Mouse (Mus musculus) mesoderm, embryonic 11.5 days (tissue): Measurements from ENCODE around the gene B9d1.

ENCODE experiments used
- DNase-seq: peaks from one replicate; pipeline ENCODE4 v3.0.0-alpha.2; 2012; ENCODE audit warnings: low read depth, low spot score

The B9d1 gene

GRCm38 (mm10) chr11:61489085-61489484 lies 15.9 kb upstream of the B9d1 start:
- DNase-seq, result no peak

DNA sequence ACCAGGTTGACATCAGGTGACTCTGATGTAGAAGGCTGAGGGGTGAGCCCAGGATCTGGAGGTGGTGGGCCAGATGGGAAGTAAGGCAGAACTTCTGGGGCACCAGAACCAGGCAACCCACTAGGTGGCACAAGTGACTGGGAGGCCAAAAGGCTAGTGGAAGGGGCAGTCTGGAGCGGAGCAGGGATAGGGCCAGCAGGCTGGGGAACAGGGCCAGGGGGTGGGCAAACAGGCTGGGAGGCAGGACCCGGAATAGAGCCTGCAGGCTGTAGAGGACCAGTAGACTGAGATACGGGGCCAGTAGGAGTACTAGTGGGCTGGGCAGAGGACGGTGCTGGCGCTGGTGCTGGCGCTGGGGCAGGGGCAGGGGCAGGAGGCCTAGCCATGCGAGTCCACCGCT lies 15.1 kb upstream of the B9d1 start:
- no peak for DNase-seq

DNA sequence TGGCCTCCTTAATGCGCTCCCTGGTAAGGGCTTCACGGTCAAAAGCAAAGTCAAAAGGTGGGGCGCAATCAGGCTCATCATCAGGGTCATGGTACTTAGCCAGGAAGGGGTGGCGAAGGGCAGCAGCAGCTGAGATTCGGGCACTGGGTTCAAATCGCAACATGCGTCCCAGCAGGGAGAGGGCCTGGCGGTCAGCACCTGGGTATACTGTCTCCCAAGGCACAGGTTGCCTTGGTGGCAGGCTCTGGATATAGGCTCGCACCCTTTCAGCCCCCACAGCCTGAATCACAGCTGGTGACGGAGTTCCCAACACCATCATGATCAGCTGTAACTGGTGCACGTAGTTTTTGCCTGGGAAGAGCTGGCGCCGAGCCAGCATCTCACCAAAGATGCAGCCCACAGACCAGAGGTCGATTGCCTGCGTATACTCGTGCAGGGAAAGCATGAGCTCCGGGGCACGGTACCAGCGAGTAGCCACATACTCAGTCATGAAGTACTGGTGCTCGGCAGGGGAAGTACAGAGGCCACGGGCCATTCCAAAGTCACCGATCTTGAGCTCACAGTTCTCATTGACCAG lies 13.9 kb upstream of the B9d1 start:
- no peak for DNase-seq

GRCm38 (mm10) chr11:61492749-61493401 lies 12.1 kb upstream of the B9d1 start:
- no peak for DNase-seq

GRCm38 (mm10) chr11:61493525-61494128 lies 11.3 kb upstream of the B9d1 start:
- DNase-seq, result no peak

DNA sequence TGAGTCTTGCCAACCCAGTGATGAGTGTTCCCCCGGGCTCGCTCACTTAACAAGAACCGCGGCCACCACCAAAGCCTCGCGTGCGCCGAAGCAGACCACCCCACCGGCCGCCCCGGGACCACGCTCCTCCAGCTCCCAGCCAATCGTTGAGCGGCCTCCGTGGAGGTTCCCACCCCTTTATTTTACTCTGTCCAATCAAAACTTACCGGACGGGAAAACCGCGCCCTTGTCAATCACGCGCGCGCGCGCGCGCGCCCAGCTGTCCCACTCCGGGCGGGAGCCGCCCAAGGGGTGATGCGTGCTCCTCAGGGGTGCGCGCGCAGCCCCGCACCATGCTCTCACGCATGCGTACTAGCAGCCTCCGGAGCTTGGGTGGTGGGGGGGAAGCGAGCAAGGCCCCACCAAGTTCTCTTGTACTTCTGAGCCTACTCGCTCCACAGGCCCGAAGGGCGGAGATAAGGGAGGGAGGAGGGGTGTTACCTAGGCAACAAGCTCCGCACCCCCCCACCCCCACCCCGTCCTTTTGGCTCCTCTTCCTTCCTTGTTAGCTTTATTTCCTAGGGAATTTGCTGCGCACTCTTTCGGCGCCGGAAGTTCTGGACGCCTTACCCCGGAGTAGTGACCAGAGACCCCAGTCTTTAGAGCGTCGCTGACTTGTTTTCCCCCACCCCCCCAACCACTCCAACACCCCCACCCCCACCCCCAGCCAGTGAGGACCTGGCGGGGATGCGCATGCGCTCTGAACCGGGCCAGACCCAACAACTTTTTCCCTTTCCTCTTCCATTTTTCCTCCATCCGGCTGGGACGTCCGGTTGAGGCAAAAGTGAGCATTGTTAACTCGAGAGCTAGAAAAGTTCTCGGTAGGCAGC lies 10.6 kb upstream of the B9d1 start, which contains the start of gene Mapk7:
Mapk7 (minus strand) TSS at position 278 of the 869 bp plus-strand sequence.
- DNase-seq, result peak; percentile 100

DNA sequence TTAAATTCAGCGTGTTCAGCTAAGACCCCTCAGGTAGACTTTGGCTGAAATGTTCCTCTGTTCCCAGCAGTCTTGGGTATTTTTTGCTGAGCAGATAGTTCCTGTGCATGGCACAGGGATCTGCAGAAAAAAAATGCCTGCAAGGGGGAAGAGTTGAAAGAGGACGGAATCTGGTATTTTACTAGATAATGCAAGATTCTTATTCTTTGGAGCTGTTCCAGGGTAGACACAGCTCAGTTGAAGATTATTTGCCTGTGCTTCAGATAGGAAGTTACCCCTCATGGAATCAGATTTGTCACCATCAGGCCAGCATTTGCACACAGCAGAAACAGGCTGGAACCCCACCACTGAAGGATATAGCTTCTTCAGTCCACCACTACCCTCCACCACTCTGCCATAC lies 9.4 kb upstream of the B9d1 start:
- no peak for DNase-seq

DNA sequence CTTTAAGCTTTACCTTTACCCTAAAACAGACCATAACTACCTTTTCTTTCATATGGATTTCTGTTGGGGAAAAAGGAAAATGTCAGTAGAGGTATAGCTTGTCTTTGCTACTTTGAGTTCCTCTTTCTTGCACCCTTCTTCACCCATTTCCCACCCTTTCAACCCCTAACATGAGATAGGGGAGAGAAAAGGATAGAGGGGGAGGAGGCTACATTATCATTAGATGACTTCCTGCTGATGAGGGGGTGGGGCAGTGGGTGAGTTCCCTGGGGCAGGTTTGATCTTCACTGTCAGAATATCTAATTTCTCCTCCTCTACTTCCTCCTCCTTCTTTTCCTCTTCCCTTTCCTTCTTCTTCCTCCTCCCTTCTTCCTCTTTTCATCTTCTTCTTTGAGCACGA lies 7.5 kb upstream of the B9d1 start:
- no peak for DNase-seq

- DNase-seq, result no peak
Measured at GRCm38 (mm10) chr11:61498736-61499504, 6.0 kb upstream of the B9d1 start.

GRCm38 (mm10) chr11:61503933-61504332 lies 1.0 kb upstream of the B9d1 start:
- DNase-seq, result no peak

DNA sequence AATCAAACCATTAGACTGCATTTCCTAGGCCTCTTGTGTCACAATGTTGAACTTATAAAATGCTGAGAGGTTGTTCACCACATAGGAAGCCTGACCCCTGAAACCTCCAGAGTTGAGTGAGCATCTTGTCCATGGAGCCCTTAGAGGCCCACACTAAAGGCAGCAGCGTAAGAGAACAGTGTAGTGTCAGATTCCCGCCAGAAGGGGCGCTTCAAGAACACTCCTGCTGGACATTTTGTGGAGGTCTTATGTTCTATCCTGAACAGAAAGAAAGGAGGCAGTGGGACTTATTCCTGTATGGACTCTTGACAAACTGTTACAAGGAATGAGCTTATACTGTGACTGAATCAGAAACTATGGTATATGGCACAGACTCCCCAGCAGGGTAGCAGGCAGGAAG lies 10.0 kb downstream of the B9d1 start:
- peak; percentile 62 for DNase-seq

DNA sequence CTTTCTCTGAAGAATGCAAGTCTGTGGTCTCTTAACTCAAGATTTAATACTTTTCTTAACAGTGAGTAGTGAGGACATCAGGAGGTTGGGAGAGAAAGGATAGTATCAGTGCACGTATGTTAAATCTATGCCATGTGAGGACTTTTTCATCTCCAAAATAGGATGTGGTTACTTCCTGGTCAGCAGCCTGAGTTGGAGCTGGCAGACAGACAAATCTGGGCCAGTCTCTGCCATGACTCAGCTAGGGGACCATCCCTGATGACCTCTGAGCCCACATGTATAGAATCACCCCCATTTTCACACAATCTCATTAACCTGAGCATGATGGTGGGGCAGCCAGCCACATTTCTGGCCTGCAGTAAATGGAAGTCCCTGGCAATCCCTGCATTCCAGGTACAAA lies 13.0 kb downstream of the B9d1 start:
- DNase-seq, result no peak

DNA sequence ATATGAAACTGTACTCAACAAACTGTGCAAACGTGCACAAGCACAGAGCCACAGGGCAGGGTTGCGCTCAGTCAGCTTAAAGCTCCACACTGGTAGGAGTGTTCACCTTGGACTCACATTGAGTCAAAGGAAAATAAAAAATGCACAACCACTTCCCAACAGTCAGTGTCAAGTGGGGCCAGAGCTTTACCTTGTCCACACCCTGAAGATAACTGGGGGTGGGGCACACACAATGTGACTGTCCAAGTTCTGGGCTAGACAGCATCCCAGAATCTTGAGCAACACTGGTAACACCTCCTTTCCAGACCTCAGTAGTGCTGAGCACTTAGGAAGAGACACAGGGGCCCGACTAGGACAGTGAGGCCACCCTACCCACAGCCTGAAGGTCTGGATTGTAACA lies 13.9 kb downstream of the B9d1 start:
- no peak for DNase-seq

DNA sequence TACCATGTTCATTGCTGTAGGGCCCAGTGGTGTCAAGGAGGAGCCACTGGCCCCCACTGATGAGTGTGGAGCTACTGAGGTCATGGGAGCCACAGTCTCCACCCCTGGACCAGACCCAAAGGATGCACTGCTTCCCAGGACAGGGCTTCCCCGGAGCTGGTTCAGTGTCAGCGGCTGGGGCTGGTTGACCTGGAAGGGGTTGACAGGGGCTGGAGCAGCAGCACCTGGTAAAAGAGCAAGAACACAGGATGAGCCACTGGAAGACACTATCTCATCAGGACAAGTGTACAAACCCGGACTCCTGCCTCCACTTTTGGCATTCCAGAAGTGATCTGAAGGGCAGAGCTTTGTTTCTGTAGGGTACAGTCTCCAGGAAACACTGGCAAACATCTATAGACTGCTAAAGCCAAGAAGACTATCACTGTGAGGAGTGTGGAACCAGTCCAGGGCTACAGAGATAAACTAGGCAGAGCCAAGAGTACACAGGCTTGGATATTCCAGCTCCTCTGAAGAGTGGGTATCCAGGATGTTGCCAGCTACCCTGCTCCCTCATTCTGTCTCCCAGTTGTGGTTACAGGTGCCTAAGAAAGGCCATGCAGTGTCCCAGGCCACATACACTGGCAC lies 14.7 kb downstream of the B9d1 start:
- no peak for DNase-seq

- no peak for DNase-seq
Measured at GRCm38 (mm10) chr11:61526872-61527271, 21.9 kb downstream of the B9d1 start.

DNA sequence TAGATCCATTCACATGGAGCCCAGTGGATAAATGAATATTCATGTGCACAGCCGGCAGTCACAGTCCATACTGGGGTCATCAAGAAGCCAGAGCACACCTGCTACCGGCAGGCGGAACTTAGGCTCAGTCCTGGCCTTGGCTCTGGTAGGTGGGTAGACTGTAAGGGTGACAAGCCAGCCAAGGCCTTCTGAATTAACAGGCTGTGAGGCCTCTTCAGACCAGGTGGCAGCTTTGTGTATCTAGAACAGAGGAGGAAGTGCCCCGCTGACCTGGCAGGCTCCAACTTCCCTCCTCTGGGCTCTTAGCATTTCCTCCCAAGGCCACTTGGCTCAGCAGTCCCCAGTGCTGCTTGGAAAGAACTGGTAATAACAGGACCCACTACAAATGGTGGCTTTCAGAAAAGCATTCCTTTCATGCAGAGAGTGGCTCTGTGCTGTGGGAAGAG lies 24.3 kb downstream of the B9d1 start:
- peak; percentile 12 for DNase-seq

DNA sequence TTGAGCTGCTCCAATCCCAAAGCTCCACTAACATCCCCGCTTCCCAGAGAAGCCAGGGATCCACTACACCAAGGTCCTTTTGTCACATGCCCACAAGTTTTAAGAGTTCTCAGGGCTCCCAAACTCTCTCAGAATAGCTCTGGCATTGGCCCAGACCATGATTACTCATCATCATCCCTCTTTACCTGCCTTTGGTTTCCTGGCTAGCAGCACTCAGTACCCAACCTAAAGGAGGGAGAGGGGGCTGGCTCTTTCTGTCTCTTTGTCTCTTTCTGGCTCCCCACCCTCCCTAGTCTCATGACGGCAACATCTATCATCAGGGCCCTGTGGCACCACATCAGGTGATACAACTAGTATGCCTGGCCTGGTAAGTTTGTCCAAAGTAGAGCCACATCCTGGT lies 27.9 kb downstream of the B9d1 start:
- no peak for DNase-seq

DNA sequence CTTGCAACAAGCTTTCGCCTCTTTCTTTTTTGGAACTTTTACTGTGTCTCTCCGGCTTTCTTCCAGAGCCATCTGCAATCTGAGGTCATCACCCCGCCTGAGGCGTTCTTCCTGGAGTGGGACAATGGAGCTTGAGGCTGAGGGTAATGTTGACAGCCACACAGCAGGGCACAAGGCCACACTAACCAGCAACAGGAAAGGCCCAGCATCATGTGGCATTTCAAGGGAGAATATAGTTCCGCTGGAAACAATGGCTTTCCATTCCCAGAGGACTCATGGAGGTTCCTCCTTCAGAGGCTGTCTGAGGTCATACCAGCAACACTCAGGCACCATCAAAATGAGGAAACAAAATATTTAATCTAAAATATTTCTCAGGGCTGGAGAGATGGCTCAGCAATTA lies 28.6 kb downstream of the B9d1 start:
- DNase-seq, result peak; percentile 33

- no peak for DNase-seq
Measured at GRCm38 (mm10) chr11:61535530-61535929, 30.6 kb downstream of the B9d1 start.

GRCm38 (mm10) chr11:61536952-61537351 lies 32.0 kb downstream of the B9d1 start:
- DNase-seq, result no peak

DNA sequence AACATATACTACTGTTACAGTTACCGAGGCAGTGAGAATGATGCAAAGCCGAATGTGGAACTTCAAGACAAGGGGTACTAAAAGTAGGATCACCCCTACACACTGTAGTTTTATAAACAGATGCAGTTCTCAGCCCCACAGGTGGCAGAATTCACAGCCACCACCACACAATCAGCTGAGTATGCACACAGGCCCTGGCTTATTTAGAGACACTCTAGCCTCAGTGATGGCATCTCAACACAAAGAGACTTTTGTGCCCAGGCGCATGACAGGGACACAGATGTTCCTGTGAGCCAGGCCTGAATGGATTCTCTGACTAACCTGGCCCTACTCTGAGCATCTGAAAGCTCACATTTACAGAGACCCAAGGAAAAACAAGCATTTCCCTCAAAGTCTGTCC lies 32.4 kb downstream of the B9d1 start:
- no peak for DNase-seq
